Mouse (Mus musculus) megakaryocyte-erythroid progenitor cell, adult 5-6 weeks (primary cell): ENCODE results near the gene Nudt4. TPM values are rescaled to one million over a fixed set of nuclear protein-coding genes. Genes with fewer than 3 reads are reported as not detected.

Source experiments
- ATAC-seq: replicated peaks from 2 replicates; pipeline ENCODE4 v1.8.0; 2016; ENCODE audit warnings: mild to moderate bottlenecking, inconsistent platforms; ENCODE audit not compliant: severe bottlenecking, poor library complexity, low FRiP score, low TSS enrichment
- total RNA-seq, 2 experiments: library from RNA; stranded (forward) in 1 of 2; stranded (reverse) in 1 of 2; fragments of 200-1000, 215-1000 nt in 1 of 2; fragments of >200 nt in 1 of 2; fragmentation: Nextera tagmentation in 1 of 2; gene quantifications; 2 replicates each; pipeline ENCODE4 v1.2.3; 2014 to 2017

Nudt4 gene
- total RNA-seq (2014; fragmentation: Nextera tagmentation) = 39.8 and 49.8 TPM in 2 replicates
- 49.0 and 77.4 TPM in 2 replicates for total RNA-seq (2017)

- peak; percentile 55 for ATAC-seq
Measured at GRCm38 (mm10) chr10:95563851-95564845, at the start of gene Nudt4. TSS of gene Nudt4 (minus strand) at chr10:95564146.

DNA sequence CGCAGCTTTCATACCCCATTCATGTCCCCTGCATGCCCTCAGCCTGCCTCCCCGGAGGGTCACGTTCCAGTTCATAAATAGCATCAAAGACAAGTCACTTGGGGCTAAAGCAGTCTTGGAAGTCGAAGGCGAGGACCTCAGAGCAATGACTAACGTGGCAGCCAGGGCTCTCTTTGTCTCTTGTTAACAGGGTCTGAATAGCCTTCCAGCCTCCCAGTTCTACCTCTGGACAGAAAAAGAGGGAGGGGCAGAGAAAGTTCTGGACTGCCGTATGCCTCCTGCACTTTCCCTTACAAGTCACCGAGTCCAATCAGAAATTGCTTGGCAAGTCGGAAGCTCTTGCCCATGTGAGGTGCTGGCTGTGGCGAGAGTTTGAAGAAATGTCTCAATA lies 47.4 kb upstream of the Nudt4 start:
- no peak for ATAC-seq

GRCm38 (mm10) chr10:95610666-95611330 lies 46.9 kb upstream of the Nudt4 start:
- ATAC-seq = no peak

GRCm38 (mm10) chr10:95604979-95605613 lies 41.1 kb upstream of the Nudt4 start:
- peak; percentile 41; the same call in 1 of the 2 replicates for ATAC-seq

DNA sequence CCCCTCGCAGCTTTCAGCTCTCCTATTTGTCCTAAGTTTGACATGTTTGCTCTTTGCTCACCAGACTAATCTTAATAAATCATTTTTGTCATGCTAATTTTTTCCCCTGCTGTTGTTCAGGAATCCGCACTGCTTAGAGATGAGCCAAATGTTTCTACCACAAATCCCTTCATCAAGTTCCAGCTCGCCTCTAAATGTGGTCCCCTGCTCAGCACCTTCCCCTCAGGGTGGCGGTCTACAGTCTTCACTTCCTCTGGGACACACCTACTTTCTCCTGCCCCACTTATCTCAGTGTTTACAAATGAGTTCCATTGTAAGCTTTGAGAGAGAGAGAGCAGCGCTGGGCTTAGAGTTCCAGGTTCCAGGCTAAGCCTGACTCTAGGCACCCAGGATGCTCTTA lies 36.6 kb upstream of the Nudt4 start:
- ATAC-seq = no peak

DNA sequence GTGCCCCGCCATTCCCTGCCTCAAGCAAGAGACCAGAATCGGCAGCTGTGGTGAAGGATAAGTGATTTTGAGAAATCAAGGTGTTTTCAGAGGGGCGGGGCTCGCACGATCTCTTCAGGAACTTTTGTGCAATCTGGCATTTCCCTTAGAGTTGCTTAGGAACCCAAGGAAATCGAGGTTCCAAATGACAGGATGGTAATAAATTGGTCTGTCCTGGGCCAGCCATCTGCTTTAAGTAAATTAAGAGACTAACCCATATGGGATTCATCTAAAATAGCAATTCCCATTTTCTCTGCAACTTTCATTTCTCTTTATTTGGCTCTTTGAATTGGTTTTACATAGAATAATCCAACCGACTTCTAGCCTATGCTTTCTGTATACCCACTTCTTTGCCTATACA lies 35.8 kb upstream of the Nudt4 start:
- no peak for ATAC-seq

- ATAC-seq = no peak
Measured at GRCm38 (mm10) chr10:95598056-95598587, 34.2 kb upstream of the Nudt4 start.

- ATAC-seq = no peak
Measured at GRCm38 (mm10) chr10:95595852-95596639, 32.1 kb upstream of the Nudt4 start.

- ATAC-seq = no peak
Measured at GRCm38 (mm10) chr10:95594414-95594813, 30.5 kb upstream of the Nudt4 start.

DNA sequence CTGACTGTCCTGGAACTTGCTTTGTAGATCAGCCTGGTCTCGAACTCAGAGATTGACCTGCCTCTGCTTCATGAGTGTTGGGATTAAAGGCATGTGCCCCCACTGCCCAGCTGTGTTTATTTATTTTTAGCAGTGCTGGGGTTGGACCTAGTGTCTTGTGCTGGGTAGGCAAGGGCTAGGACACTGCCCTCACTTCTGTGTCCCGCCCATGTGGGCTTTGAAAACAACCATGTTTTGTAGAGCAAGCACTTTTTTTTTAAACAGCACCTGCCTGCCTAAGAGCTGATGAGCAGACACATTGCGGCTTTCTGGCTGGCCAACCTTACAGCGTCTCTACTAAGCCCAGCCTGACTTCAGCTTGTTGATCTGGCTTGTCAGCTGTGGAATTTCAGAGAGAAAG lies 27.3 kb upstream of the Nudt4 start:
- no peak for ATAC-seq

DNA sequence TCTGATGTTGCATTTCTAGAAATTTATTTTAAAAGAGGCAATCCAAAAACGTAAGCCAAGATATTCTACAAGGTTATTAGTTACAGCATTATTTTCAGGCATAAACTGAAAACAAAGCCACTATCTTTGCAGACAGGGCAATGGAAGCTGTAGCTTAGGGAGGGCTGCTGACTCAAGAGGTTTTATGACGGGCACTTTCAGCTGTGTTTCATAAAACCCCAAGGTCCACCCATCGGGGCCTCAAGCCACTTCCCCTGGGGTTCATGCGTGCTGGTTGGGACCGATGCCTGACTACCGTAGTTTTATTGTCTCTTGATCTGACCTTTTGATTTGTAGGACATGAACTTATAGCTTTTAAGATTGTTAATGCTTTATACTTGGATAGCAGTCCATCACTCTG lies 26.2 kb upstream of the Nudt4 start:
- no peak for ATAC-seq

GRCm38 (mm10) chr10:95589196-95589595 lies 25.2 kb upstream of the Nudt4 start:
- no peak for ATAC-seq

- no peak for ATAC-seq
Measured at GRCm38 (mm10) chr10:95587509-95588220, 23.7 kb upstream of the Nudt4 start.

GRCm38 (mm10) chr10:95585554-95585953 lies 21.6 kb upstream of the Nudt4 start:
- ATAC-seq = no peak

DNA sequence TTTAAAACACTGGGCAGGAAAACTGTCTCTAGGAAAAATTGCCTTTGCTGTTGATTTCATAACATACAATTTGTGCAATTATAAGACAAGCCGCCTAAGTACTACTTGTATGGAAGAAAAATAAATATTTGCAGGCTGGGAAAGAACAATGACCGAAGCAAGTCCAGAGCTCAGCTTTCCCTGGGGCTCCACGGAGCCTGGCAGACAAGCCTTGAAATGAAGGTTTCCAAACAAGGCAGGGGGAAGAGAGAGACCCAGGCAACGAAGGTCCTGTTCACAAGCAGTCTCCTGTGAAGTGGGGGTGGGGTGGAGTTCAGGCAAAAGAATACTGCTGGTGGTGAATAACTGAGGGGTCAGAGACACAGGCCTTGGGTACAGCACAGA lies 13.6 kb upstream of the Nudt4 start:
- no peak for ATAC-seq

DNA sequence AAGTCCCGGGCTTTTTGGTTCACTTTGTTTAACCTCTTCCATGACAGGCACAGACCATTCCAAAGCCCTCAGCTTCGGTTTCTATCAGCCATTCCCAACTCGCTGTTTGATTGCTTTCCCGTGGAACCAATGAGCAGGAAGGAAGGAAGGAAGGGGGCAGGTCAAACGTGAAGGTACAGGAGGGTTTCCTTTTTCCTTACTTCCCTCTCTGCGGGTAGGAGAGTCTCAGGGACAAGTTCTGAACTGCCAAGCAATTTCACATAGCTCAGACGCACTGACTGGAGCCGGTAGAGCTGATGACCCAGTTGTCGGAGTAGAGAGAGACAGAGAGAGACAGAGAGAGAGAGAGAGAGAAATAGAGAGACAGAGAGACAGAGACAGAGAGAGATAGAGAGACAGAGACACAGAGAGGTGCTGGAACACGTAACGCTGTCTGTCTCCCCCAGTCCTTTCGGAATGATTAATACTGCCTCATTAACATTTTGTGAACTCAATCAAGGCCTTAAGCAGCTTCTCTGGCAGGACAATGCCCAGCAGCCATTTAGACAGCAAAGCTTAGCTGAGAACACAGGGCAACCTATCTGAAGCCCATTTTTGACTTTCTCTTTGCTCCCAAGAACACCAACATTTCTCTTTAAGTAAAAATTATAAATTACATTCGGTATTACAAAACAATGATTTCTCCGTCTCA lies 13.1 kb upstream of the Nudt4 start:
- no peak for ATAC-seq

- no peak for ATAC-seq
Measured at GRCm38 (mm10) chr10:95575839-95576380, 12.0 kb upstream of the Nudt4 start.

DNA sequence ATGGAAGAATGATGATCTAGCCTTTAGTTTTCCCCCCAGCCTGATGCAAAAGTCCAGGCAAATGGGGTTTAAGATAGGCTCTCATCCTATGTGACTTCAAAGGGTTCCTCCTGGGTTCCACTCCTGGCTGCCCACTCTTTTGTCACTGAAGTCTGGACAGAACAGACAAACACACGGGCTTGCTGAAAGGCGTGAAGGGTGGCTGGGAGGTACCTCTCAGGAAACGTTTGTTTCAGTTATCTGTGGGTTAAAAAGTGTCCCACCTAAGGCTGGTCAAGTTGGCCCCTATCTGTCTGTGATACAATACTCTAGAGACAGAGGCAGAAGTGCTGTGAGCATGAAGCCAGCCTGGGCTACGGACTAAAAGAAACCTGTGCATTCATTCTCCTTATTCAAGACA lies 11.0 kb upstream of the Nudt4 start:
- no peak for ATAC-seq
